Mouse (Mus musculus): Measurements from ENCODE around the gene Xndc1. TPM values are rescaled to one million over a fixed set of nuclear protein-coding genes. Genes with fewer than 3 reads are reported as not detected.

The Xndc1 gene
- polyA plus RNA-seq, 1 experiment: 13.2 TPM

DNA sequence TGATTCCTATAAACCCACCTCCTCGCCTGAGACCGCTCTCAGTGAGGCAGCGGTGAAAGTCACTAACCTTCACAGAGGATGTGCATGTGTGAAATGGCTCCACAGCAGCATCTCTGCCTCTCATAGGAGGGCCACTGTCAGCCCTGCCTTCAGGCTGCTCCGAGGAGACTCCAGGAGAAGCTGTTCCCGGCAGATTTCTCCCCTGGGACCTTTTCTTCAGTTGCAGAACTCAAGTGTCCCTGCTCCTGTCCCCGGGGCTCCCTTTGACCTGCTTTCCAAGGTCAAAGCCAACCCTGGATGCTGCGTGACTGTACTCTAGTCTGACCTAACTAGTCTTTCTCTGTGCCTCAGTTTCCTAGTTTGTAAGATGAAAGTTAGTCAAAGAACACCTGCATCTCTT is 43.9 kb downstream of the Xndc1 start, which contains the start of gene Art5:
Gene Art5 (minus strand): TSS at position 319 of the 400 bp plus-strand sequence.
- 75% methylated on average over 7 of the region's 7 CpGs for WGBS
- Histone ChIP-seq H3K27ac (ENCODE audit: insufficient read depth, low read depth, low read length) (no peak within 1 kb of the TSS), H3K27me3 (replicated peaks; ENCODE audit: control insufficient read depth, insufficient read depth, low read length) (no peaks in the 10 kb centered on the region), H3K36me3 (ENCODE audit: control insufficient read depth, insufficient read depth, low read length) (no peaks in the 10 kb centered on the region), H3K4me1 (ENCODE audit: control insufficient read depth, insufficient read depth, low read length) (no peaks in the 10 kb centered on the region), H3K4me3 (ENCODE audit: insufficient read depth, low read depth, low read length) (no peak within 1 kb of the TSS)
- no peak for DNase-seq
- TF ChIP-seq POLR2A (IDR thresholded peaks at IDR 0.05; ENCODE audit: low read depth, low read length) (no peak), CTCF (conservative IDR thresholded peaks at IDR 0.05; ENCODE audit: insufficient read depth, insufficient read length, low read depth, low read length) (no peak)

DNA sequence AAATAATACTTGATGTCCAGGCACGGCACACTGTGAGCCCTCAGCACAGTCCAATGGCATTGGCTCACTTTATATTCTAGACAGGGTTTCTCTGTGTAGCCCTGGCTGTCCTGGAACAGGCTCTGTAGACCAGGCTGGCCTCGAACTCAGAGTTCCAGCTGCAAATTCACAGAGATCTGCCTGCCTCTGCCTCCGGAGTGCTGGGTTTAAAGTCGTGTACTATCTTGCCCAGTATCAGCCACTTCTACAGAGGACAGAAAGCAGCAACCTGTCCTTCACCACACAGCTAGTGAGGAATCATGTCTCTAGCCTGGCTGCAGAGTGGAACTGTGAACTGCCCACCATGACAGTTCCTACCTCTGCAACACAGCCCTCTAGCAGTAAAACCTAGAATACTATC is 44.4 kb downstream of the Xndc1 start:
- no peak for TF ChIP-seq CTCF (conservative IDR thresholded peaks at IDR 0.05; ENCODE audit: insufficient read depth, insufficient read length, low read depth, low read length)
- TF ChIP-seq POLR2A (IDR thresholded peaks at IDR 0.05; ENCODE audit: low read depth, low read length): no peak
- H3K4me1 ChIP-seq (ENCODE audit: control insufficient read depth, insufficient read depth, low read length): no peaks in the 10 kb centered on the region
- WGBS: 81% methylated on average over 4 of the region's 4 CpGs
- no peak overlapping the region for H3K4me3 ChIP-seq (ENCODE audit: insufficient read depth, low read depth, low read length)
- no peak for DNase-seq
- no peak overlapping the region for H3K27ac ChIP-seq (ENCODE audit: insufficient read depth, low read depth, low read length)
- no peaks in the 10 kb centered on the region for H3K27me3 ChIP-seq (replicated peaks; ENCODE audit: control insufficient read depth, insufficient read depth, low read length)
- H3K36me3 ChIP-seq (ENCODE audit: control insufficient read depth, insufficient read depth, low read length): no peaks in the 10 kb centered on the region

GRCm38 (mm10) chr7:102113151-102113729 is 47.9 kb downstream of the Xndc1 start:
- no peaks in the 10 kb centered on the region for H3K36me3 ChIP-seq (ENCODE audit: control insufficient read depth, insufficient read depth, low read length)
- H3K27ac ChIP-seq (ENCODE audit: insufficient read depth, low read depth, low read length): no peak overlapping the region
- no peaks in the 10 kb centered on the region for H3K27me3 ChIP-seq (replicated peaks; ENCODE audit: control insufficient read depth, insufficient read depth, low read length)
- no peak for DNase-seq
- TF ChIP-seq POLR2A (IDR thresholded peaks at IDR 0.05; ENCODE audit: low read depth, low read length) (no peak), CTCF (conservative IDR thresholded peaks at IDR 0.05; ENCODE audit: insufficient read depth, insufficient read length, low read depth, low read length) (no peak)
- 87% methylated on average over 45 of the region's 45 CpGs for WGBS
- no peaks in the 10 kb centered on the region for H3K4me1 ChIP-seq (ENCODE audit: control insufficient read depth, insufficient read depth, low read length)
- no peak overlapping the region for H3K4me3 ChIP-seq (ENCODE audit: insufficient read depth, low read depth, low read length)

DNA sequence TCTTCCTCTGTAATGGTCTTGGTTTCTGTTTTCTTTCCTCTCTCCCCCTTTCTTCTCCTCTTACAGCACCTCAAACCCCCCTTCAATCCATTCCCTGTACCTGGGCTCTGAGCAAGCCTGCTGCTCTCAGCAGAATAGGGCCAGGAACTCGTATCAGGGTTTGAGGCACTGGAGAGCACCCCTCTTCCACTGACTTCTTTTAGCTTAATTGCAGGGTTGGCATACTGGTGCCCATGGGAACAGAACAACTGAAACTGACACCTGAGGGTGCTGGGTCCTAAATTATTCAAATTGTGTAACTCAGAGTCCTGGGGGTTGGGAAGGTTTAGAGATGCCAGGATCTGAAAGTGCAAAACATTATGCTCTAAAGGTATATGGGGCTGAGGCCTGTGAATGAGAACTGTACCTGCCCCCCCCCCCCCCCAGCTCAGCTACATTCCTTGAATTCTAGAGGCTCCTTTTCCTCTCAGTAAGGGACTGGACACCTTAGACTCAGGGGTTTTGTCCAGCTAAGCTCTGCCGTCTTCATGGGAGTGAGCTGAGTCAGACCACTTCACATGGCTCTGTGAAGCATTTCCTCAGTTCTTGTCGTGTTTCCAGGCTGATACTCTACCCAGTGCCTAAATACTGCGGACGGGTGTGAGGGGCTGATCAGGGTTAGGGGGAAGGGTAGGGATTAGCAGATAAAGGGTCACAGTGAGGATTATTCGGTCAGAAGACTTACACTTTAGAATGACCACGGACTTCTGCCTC is 51.4 kb downstream of the Xndc1 start, which contains the start of gene Chrna10:
Gene Chrna10 (minus strand): TSS at position 250 of the 753 bp plus-strand sequence.
- 46% methylated on average over 7 of the region's 7 CpGs for WGBS
- Histone ChIP-seq H3K4me1 (ENCODE audit: control insufficient read depth, insufficient read depth, low read length) (no peaks in the 10 kb centered on the region), H3K4me3 (ENCODE audit: insufficient read depth, low read depth, low read length) (no peak within 1 kb of the TSS), H3K27me3 (replicated peaks; ENCODE audit: control insufficient read depth, insufficient read depth, low read length) (no peaks in the 10 kb centered on the region), H3K36me3 (ENCODE audit: control insufficient read depth, insufficient read depth, low read length) (0 out of 2 replicates have a peak, but pooled peaks cover 3% of the 10 kb centered on the region), H3K27ac (ENCODE audit: insufficient read depth, low read depth, low read length) (no peak within 1 kb of the TSS)
- no peak for TF ChIP-seq POLR2A (IDR thresholded peaks at IDR 0.05; ENCODE audit: low read depth, low read length)
- no peak for TF ChIP-seq CTCF (conservative IDR thresholded peaks at IDR 0.05; ENCODE audit: insufficient read depth, insufficient read length, low read depth, low read length)
- DNase-seq: no peak

DNA sequence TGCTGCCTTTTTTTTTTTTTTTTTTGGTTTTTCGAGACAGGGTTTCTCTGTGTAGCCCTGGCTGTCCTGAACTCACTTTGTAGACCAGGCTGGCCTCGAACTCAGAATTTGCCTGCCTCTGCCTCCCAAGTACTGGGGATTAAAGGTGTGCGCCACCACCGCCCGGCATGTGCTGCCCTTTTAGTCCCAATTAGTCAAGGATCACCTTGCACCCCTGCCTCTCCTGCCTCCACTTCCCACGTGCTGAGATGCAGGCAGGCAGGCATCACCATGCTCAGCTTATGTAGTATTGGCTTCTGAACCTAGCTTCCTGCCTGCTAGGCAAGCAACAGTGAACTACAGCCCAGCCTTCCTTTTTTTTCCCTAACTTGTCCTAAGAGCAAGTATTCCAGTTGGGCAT is 52.1 kb downstream of the Xndc1 start:
- TF ChIP-seq CTCF (conservative IDR thresholded peaks at IDR 0.05; ENCODE audit: insufficient read depth, insufficient read length, low read depth, low read length) (no peak), POLR2A (IDR thresholded peaks at IDR 0.05; ENCODE audit: low read depth, low read length) (no peak)
- peaks cover 3% of the 10 kb centered on the region; the same call in 1 of the 2 replicates for H3K36me3 ChIP-seq (ENCODE audit: control insufficient read depth, insufficient read depth, low read length)
- H3K4me3 ChIP-seq (ENCODE audit: insufficient read depth, low read depth, low read length): no peak overlapping the region
- H3K27me3 ChIP-seq (replicated peaks; ENCODE audit: control insufficient read depth, insufficient read depth, low read length): no peaks in the 10 kb centered on the region
- no peak overlapping the region for H3K27ac ChIP-seq (ENCODE audit: insufficient read depth, low read depth, low read length)
- no peak for DNase-seq
- 57% methylated on average over 6 of the region's 6 CpGs for WGBS
- H3K4me1 ChIP-seq (ENCODE audit: control insufficient read depth, insufficient read depth, low read length): no peaks in the 10 kb centered on the region

DNA sequence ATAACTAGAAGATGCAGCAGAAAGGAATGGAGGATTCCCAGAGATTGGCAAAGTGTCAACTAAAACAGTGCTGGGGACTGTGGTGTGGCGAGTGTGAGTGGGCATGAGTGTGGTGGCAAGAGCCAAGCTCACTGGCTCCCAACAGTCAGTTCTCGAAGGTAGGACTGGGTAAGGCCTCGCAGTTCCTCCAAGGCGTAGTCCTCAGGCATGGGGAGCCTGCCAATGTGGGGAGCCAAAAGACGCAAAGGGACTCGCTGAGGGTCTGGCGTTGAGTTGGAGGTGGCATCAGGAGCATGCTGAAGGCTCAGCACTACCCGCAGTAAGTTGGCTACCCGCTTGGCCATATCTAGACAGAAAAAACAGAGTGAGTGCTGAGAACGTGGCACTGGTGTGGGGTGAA is 55.0 kb downstream of the Xndc1 start:
- H3K4me3 ChIP-seq (ENCODE audit: insufficient read depth, low read depth, low read length): no peak overlapping the region
- whole genome bisulfite sequencing: 93% methylated on average over 10 of the region's 10 CpGs
- TF ChIP-seq CTCF (conservative IDR thresholded peaks at IDR 0.05; ENCODE audit: insufficient read depth, insufficient read length, low read depth, low read length): no peak
- no peak for TF ChIP-seq POLR2A (IDR thresholded peaks at IDR 0.05; ENCODE audit: low read depth, low read length)

GRCm38 (mm10) chr7:102132395-102132794 is 67.1 kb downstream of the Xndc1 start:
- WGBS: 55% methylated on average over 4 of the region's 4 CpGs
- Histone ChIP-seq H3K36me3 (ENCODE audit: control insufficient read depth, insufficient read depth, low read length) (peaks cover 20% of the 10 kb centered on the region), H3K4me1 (ENCODE audit: control insufficient read depth, insufficient read depth, low read length) (no peaks in the 10 kb centered on the region), H3K27ac (ENCODE audit: insufficient read depth, low read depth, low read length) (no peak overlapping the region), H3K27me3 (replicated peaks; ENCODE audit: control insufficient read depth, insufficient read depth, low read length) (no peaks in the 10 kb centered on the region), H3K4me3 (ENCODE audit: insufficient read depth, low read depth, low read length) (no peak overlapping the region)
- DNase-seq: peak; percentile 68
- TF ChIP-seq POLR2A (IDR thresholded peaks at IDR 0.05; ENCODE audit: low read depth, low read length): no peak
- TF ChIP-seq CTCF (conservative IDR thresholded peaks at IDR 0.05; ENCODE audit: insufficient read depth, insufficient read length, low read depth, low read length): no peak

More for the DNA sequence above, 55.0 kb downstream of the Xndc1 start:
- no peaks in the 10 kb centered on the region for H3K27me3 ChIP-seq (replicated peaks; ENCODE audit: control insufficient read depth, insufficient read depth, low read length)
- H3K4me1 ChIP-seq (ENCODE audit: control insufficient read depth, insufficient read depth, low read length): no peaks in the 10 kb centered on the region
- no peak for DNase-seq
- H3K36me3 ChIP-seq (ENCODE audit: control insufficient read depth, insufficient read depth, low read length): peaks cover 8% of the 10 kb centered on the region
- H3K27ac ChIP-seq (ENCODE audit: insufficient read depth, low read depth, low read length): no peak overlapping the region

Other genes with a start within 250 kb of the Xndc1 start
- 0.20 TPM in 1 of 2 replicates, not detected in the other for gene Phox2a, start 247.2 kb upstream of the Xndc1 start, polyA plus RNA-seq (2012; rRNA removed)
- gene Inppl1, start 227.3 kb upstream of the Xndc1 start, polyA plus RNA-seq (2012; rRNA removed): 62.1 and 81.3 TPM in 2 replicates
- 11.2 and 11.7 TPM in 2 replicates for gene Folr2, start 208.3 kb upstream of the Xndc1 start, polyA plus RNA-seq (2012; rRNA removed)
- gene Anapc15, start 201.8 kb upstream of the Xndc1 start, polyA plus RNA-seq (2012; rRNA removed): 40.2 and 42.6 TPM in 2 replicates
- 942 and 1,044 TPM in 2 replicates for gene Folr1, start 194.7 kb upstream of the Xndc1 start, polyA plus RNA-seq (2012; rRNA removed)
- gene Lamtor1, start 159.6 kb upstream of the Xndc1 start, polyA plus RNA-seq (2012; rRNA removed): 255 and 267 TPM in 2 replicates
- gene Tomt, start 159.2 kb upstream of the Xndc1 start, polyA plus RNA-seq (2012; rRNA removed): 0.09 and 0.14 TPM in 2 replicates
- gene Lrrc51, start 131.6 kb upstream of the Xndc1 start, polyA plus RNA-seq (2012; rRNA removed): 19.6 and 21.6 TPM in 2 replicates
- gene Numa1, start 131.4 kb upstream of the Xndc1 start, polyA plus RNA-seq (2012; rRNA removed): 71.8 and 77.5 TPM in 2 replicates
- 18.9 and 22.9 TPM in 2 replicates for gene Il18bp, start 46.8 kb upstream of the Xndc1 start, polyA plus RNA-seq (2012; rRNA removed)
- 42.7 and 43.8 TPM in 2 replicates for gene Rnf121, start within 50 bp of the Xndc1 start, polyA plus RNA-seq (2012; rRNA removed)
- 1.8 and 2.5 TPM in 2 replicates for gene Xntrpc, start 202 bp downstream of the Xndc1 start, polyA plus RNA-seq (2012; rRNA removed)
- not detected in 2 replicates for gene Trpc2, start 17.6 kb downstream of the Xndc1 start, polyA plus RNA-seq (2012; rRNA removed)
- gene Art1, start 36.2 kb downstream of the Xndc1 start, polyA plus RNA-seq (2012; rRNA removed): 0.08 and 3.8 TPM in 2 replicates
- 0.15 and 0.33 TPM in 2 replicates for gene Art5, start 44.0 kb downstream of the Xndc1 start, polyA plus RNA-seq (2012; rRNA removed)
- 0.03 TPM in 1 of 2 replicates, not detected in the other for gene Chrna10, start 51.3 kb downstream of the Xndc1 start, polyA plus RNA-seq (2012; rRNA removed)
- 13.0 and 13.3 TPM in 2 replicates for gene Nup98, start 144.7 kb downstream of the Xndc1 start, polyA plus RNA-seq (2012; rRNA removed)
- gene Pgap2, start 144.7 kb downstream of the Xndc1 start, polyA plus RNA-seq (2012; rRNA removed): 50.8 and 65.9 TPM in 2 replicates
- gene Rhog, start 190.5 kb downstream of the Xndc1 start, polyA plus RNA-seq (2012; rRNA removed): 39.2 and 52.3 TPM in 2 replicates
- 33.6 and 37.0 TPM in 2 replicates for gene Stim1, start 202.3 kb downstream of the Xndc1 start, polyA plus RNA-seq (2012; rRNA removed)

Data from kidney, adult 2 months (tissue).